Mouse (Mus musculus) frontal cortex, postnatal 25 days (tissue): ENCODE results near the gene Clec10a.

Experiments
- DNase-seq, 2 experiments: peaks; one replicate each; pipeline ENCODE4 v3.0.0; 2022; ENCODE audit warnings: low spot score in 2 of 2

Gene Clec10a

GRCm38 (mm10) chr11:70218039-70218438 is 62.0 kb downstream of the Clec10a start:
- no peak for DNase-seq

DNA sequence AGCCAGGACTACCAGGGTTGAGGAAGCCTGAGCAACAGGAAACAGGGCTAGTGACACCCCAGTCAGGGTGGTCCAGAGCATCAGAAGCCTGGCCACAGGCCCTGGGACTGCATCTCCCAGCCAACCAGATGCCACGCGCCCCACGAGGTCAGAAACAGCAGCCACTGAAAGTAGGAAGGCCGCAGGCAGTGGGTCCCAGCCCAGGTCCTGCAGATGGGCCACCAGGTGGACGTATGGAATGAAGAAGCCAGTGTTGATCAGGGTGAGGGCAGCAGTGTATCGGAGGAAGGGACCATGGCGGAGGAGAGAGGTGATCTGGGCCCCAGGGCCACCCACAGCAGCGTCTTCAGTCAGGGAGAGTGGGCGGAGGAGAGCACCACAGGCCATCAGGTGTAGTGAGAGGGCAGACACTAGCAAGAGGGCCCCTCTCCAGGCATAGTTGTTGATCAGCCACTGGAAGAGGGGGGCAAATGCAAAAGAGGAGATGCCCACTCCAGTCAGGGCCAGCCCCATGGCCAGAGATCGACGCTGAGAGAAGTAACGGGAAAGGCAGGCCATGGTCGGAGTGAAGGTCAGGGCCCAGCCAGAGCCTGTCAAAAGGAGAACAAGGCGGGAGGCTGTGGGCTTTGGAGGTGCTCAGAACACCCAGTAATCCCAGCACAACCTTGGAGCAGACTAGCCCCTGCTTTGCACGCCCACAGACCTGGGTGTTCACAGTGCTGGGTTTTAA is 62.9 kb downstream of the Clec10a start:
- no peak for DNase-seq

DNA sequence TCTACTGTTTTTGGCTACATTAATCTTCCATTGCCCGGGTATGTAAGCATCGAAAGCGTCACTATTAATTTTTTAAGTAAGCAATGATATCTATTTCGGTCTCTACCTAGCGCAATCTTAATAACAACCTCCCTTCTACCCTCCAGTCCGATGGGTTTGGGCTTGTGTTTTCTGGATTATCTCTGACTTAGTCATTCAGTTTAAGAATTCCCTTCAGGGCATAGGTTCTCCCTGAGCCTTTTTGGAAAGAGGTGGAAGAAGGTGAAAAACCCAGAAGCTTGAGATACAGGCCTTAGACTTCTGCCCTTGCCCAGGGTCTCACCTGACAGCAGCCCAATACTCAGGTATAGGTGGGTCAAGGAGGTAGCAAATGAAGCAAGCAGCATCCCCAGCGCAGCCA is 63.9 kb downstream of the Clec10a start:
- DNase-seq: no peak

GRCm38 (mm10) chr11:70220323-70220722 is 64.3 kb downstream of the Clec10a start:
- no peak for DNase-seq
